Mouse (Mus musculus): ENCODE measurements around the gene Lmo4. TPM values are rescaled to one million over a fixed set of nuclear protein-coding genes. Genes with fewer than 3 reads are reported as not detected.

The Lmo4 gene
- polyA plus RNA-seq, 1 experiment: 75.0 TPM

DNA sequence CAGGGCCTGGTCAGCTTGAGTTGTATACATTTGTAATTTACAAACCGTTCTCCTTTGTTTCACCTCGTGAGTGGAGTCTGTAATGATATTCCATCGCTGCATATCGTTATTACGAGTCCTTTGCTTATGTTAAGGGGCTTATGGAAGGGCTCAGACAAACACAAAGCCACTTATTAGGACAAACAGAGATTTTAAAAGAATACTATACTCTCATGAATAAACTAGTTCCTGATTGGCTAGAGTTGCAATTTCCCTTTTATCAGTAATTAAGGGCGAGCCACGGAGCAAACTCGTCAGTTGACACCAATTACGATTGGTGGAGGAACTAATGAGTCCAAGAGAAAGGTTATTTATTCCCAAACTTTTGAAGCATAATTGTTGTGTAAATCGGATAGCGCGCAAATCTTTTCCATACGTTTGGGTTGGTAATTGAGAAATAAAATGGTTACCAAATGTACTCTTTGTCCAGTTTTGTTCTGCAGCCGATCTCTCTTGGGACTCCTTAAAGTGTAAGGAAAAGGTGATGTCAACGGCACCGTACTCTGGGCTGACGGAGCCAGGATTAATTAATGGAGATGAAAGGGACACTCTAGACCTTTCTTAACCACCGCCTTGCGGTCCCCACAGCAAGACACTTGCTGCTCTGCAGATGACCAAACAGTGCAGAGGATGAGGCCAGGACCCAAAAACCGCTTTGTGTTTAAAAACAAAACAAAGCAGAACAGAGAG lies 18.5 kb upstream of the Lmo4 start:
- Histone ChIP-seq H3K4me1 (ENCODE audit: control insufficient read depth, insufficient read depth, insufficient read length, low read length) (no peaks in the 10 kb centered on the region), H3K4me3 (ENCODE audit: insufficient read depth, low read depth, low read length) (no peak overlapping the region), H3K27ac (replicated peaks; ENCODE audit: low read depth, low read length) (no peak overlapping the region)

DNA sequence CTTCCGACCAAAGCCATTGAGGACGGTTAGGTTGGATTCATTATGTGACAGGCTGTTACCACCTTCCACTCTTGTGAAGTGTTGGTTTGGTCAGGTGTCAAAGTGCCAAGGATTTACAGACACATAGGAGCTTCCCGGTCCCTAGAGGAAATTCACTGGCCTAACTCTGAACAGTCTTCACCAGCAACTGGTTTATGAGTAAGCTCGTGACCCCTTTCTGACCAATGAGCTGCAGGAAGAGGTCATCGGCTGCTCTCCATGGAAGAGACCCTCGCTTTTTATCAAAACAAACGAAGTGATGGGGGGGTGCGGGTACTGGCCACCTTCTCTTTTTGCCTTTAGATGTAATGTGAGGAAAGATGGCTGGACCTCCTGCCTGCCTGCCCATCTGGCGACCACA lies 17.4 kb upstream of the Lmo4 start:
- H3K4me3 ChIP-seq (ENCODE audit: insufficient read depth, low read depth, low read length): no peak overlapping the region
- H3K4me1 ChIP-seq (ENCODE audit: control insufficient read depth, insufficient read depth, insufficient read length, low read length): no peaks in the 10 kb centered on the region
- H3K27ac ChIP-seq (replicated peaks; ENCODE audit: low read depth, low read length): no peak overlapping the region

DNA sequence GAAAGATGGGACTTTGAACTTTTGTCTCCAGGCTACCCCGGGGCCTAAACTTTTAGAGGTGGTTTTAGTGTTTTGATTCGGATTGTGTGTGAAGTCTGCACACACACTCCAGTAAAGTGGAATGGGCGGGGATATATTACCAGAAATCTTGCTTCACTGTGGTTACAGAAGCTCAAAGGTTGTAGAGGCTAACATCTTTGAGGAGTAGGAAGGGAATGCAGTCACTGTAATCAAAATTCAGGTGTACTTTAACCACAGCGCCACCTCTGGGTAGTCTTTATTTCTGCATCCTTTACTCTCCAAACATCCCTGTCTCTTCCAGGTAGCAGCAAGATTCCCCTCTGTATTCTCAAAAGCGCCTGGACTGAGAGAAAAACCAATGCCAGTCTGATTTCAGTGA lies 2.5 kb upstream of the Lmo4 start:
- no peak overlapping the region for H3K27ac ChIP-seq (replicated peaks; ENCODE audit: low read depth, low read length)
- no peaks in the 10 kb centered on the region for H3K4me1 ChIP-seq (ENCODE audit: control insufficient read depth, insufficient read depth, insufficient read length, low read length)
- no peak overlapping the region for H3K4me3 ChIP-seq (ENCODE audit: insufficient read depth, low read depth, low read length)

DNA sequence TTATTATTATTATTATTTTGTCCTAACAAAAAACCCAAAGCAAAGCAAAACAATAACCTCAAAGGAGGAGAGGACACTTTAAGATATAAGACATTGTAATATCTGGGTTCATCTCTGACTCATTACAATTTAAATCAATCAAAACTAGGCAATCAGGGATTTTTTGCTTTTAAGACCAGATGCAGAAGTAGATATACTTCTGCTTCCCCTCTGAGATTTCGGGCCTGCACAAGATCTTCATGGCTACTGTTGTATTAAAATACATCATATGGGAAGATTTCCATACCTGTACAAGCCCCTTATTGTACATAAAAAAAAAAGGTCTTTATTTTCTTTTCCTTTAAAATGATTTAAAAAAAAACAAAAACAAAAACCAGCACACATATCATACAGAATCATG lies 1.9 kb upstream of the Lmo4 start:
- H3K27ac ChIP-seq (replicated peaks; ENCODE audit: low read depth, low read length): no peak overlapping the region
- no peak overlapping the region for H3K4me3 ChIP-seq (ENCODE audit: insufficient read depth, low read depth, low read length)
- no peaks in the 10 kb centered on the region for H3K4me1 ChIP-seq (ENCODE audit: control insufficient read depth, insufficient read depth, insufficient read length, low read length)

DNA sequence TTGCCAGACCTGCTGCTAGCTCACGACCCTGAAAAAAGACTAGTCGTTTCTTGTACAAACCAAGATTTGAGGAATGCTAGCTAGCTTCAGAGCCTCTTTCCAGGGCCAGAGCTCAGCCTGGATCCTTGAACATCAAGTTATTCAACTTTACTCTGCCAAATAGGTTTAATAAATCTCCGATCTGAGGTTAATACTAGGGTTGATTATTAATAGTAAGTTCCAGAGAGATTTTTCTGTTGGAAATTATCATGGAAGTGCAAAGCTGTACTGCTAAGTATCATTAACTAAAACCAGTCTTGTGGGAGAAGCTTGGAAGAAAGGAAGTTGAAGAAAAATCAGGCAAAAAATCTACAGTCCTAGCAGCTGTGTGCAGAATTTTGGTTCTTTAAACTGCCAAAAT lies 1.2 kb upstream of the Lmo4 start:
- Histone ChIP-seq H3K4me3 (ENCODE audit: insufficient read depth, low read depth, low read length) (peak overlapping the region; percentile 88), H3K4me1 (ENCODE audit: control insufficient read depth, insufficient read depth, insufficient read length, low read length) (no peaks in the 10 kb centered on the region), H3K27ac (replicated peaks; ENCODE audit: low read depth, low read length) (peak overlapping the region; percentile 70; the same call in 1 of the 2 replicates)

DNA sequence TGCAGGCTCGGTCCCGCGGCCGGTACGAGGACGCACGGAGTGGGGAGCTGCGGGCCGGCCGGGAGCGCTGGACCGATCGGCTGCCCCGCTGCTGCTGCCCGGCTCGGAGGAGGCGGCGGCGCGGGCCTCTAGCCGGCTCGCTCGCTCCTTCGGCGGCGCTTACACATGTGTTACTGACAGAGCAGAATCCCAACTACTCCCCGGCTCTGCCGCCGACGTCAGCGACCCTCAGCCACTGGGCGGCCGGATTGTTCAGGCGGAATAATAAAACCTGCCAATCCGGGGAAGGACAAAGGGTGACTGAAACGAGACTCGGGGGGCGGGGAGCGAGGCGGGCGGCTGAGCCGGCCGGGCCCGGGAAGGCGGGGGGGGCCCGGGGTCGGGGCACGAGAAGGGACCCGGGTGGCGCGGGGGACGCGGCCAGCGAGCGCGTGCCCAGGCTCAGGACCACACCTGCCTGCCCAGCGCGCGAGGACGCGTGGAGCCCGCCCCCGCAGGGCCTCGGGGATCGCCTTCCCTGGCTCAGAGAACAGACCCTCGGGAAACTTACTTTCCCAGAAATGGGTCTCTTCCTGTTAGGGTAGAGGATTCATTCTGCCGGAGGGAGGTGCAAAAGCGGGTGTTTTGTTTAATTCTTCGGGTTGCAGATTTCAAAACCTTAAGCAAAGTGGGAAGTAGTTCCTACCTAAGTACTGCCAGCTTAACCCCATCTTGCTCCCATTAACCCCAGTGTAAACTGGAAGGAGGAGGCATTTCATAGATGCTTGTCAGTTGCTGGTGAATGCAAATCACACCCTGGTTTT lies 532 bp upstream of the Lmo4 start:
- Histone ChIP-seq H3K27ac (replicated peaks; ENCODE audit: low read depth, low read length) (peak overlapping the region; percentile 70), H3K4me1 (ENCODE audit: control insufficient read depth, insufficient read depth, insufficient read length, low read length) (no peaks in the 10 kb centered on the region), H3K4me3 (ENCODE audit: insufficient read depth, low read depth, low read length) (peak overlapping the region; percentile 88)

DNA sequence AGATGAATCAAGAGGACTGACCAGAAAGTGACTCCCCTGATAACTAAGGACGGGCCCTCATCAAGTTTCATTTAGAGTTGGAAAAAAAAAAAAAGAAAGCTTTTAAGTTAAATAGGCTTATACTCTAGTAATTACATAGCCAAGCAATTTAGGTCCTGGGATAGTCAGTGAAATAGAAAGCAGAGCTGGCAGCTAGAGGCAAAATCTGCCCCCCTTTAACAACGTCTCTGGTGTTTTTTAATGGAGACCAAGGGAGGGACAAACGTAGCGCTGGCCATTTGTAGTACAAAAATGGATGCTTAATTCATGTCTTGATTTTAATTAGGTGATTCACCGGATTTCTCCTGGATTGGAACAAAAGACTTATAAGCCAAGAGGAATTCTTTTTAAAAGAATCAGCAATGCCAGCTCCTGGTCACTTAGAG lies 1.0 kb downstream of the Lmo4 start:
- peak overlapping the region; percentile 65 for H3K4me3 ChIP-seq (ENCODE audit: insufficient read depth, low read depth, low read length)
- H3K27ac ChIP-seq (replicated peaks; ENCODE audit: low read depth, low read length): peak overlapping the region; percentile 31

DNA sequence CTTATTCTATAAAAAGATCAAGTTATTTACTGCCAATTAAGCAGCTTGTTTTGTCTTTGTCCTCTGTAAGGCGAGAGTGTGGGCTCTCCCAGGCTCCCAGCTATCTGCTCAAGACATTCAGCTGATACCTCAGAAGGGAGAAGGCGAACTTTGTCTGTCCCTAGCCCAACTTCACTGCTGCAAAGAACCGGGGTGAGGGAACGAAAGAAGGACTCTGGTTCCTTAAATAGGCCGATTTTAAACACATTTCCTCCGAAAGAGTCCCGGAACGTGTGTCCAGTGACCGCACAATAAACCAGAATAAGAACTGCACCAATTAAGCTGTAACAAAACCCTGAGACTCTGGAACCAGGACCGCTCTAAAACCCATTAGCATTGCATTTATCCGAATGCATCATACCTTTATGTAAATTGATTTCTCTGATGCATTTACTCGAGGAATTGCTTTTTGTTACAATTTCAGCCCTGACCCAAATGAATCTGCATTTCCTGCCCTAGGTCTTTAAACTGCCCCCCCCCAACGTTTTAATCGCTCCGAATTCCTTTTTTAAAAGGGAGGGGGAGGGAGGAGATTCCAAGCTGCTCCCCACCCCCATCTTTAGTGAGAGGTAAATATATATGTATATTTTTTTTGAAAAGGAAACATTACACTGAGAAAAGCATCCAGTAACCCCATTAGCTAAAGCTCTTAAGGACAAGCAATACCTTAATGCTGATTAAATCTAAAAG lies 1.6 kb downstream of the Lmo4 start:
- 0 out of 2 replicates have a peak, but pooled peaks cover 4% of the 10 kb centered on the region for H3K4me1 ChIP-seq (ENCODE audit: control insufficient read depth, insufficient read depth, insufficient read length, low read length)
- H3K27ac ChIP-seq (replicated peaks; ENCODE audit: low read depth, low read length): 0 out of 2 replicates have a peak overlapping the region, but pooled peaks have one; percentile 23
- H3K4me3 ChIP-seq (ENCODE audit: insufficient read depth, low read depth, low read length): peak overlapping the region; percentile 58

More for the DNA sequence above, 1.0 kb downstream of the Lmo4 start:
- H3K4me1 ChIP-seq (ENCODE audit: control insufficient read depth, insufficient read depth, insufficient read length, low read length): 0 out of 2 replicates have a peak, but pooled peaks cover 4% of the 10 kb centered on the region

DNA sequence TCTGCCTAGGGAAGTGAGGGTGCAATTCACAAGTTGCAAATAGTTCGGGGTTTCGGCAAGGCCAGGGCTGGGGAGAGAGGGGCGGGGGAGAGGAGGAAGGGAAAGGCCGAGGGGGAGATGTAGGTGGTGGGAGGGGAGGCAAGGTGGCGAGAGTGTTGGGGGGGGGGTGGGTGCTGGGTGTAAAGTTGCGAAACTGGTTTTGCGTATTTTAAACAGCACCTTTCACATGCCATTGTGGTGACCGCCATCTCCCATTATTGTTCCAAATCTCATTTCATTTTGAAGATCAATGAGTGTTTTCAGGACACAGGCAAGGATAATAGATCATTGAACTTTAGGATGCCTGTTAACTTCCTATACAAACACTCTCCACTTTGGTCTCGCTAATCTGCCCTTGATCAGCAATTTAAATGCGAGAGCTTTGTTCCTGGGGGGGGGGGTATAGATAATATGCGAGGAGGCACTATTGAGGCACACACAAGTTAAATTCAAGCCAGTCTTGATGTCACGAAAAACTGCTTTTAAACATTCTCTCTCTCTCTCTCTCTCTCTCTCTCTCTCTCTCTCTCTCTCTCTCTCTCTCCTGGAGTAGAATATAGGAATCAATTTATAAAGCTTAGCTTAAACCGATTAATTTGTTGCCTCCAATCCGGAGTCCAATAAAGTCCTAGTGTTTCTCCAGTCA lies 2.3 kb downstream of the Lmo4 start:
- no peak overlapping the region for H3K27ac ChIP-seq (replicated peaks; ENCODE audit: low read depth, low read length)
- H3K4me1 ChIP-seq (ENCODE audit: control insufficient read depth, insufficient read depth, insufficient read length, low read length): 0 out of 2 replicates have a peak, but pooled peaks cover 4% of the 10 kb centered on the region
- H3K4me3 ChIP-seq (ENCODE audit: insufficient read depth, low read depth, low read length): peak overlapping the region; percentile 58

DNA sequence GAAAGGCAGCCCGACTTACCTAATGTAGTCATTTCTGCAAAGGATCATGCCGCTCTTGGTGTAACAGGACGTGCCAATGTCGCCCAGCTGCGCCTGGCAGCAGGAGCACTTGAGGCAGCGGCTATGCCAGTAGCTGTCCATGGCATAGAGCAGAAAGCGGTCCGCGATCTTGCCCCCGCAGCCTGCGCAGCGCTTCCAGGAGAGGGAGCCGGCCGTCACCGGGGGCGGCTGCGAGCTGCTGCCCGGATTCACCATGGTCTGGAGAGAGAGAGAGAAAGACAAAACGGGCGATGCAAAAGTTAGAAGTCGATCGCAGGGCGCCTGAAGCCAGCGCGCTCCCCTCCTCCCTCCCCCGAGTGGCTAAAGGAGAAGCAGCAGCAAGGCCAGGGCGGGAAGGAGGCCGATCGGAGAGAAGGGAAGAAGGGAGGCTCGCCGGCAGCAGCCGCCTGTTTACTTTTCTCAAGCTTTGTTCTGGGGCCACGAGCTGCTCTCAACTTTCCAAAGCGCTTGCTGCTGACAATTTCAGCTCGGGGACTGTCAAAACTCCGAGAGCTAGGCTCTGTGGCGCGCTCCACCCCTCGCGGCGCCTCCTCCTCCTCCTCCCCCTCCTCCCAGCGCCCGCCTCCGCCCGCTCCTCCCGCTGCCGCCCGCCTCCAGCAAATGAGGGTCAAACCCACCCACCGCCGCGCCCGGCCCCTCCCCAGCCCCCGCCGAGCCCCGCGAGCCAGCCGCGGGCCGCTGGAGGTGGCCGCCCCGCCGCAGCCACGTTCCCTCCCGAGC lies 3.0 kb downstream of the Lmo4 start:
- Histone ChIP-seq H3K4me3 (ENCODE audit: insufficient read depth, low read depth, low read length) (peak overlapping the region; percentile 84), H3K27ac (replicated peaks; ENCODE audit: low read depth, low read length) (peak overlapping the region; percentile 73; the same call in 1 of the 2 replicates), H3K4me1 (ENCODE audit: control insufficient read depth, insufficient read depth, insufficient read length, low read length) (0 out of 2 replicates have a peak, but pooled peaks cover 4% of the 10 kb centered on the region)

DNA sequence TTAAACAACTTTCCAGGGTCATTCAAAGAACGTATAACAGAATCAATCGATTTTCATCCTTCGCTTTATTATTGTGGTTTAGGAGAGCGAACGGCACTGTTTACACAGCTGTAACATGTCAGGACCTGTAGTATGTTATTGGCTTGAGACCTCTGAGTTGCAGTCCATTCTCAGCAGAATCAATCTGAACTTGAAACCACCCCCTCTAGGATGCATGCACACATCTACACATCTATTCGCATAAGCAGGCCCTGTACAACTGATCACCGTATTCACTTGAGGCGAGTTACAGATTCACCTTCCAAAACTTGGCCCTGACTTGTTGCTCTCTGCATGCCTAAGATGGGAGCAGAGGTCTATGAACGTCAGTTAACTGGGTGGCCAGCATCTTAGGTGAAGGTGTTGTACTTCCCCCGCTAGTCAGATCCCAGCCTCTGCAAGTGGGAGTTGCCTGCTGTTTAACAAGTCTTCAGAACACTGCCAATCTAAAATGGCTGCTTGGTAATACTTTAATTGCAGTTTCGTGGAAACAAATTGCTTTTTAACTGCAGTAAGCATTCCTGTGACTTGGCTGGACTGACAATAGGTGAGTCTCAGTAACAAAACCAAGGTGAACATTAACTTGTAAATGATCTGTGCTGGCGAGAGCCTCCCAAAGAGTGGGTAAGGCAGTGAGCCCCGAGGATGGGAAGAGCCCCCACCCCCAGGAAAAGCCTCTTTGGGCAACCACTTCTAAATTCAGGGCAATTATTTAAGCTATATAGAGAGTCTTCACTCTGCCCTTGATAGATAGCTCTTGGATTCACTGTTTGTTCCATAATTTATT lies 19.5 kb downstream of the Lmo4 start:
- no peak overlapping the region for H3K4me3 ChIP-seq (ENCODE audit: insufficient read depth, low read depth, low read length)
- H3K4me1 ChIP-seq (ENCODE audit: control insufficient read depth, insufficient read depth, insufficient read length, low read length): no peaks in the 10 kb centered on the region
- no peak overlapping the region for H3K27ac ChIP-seq (replicated peaks; ENCODE audit: low read depth, low read length)

DNA sequence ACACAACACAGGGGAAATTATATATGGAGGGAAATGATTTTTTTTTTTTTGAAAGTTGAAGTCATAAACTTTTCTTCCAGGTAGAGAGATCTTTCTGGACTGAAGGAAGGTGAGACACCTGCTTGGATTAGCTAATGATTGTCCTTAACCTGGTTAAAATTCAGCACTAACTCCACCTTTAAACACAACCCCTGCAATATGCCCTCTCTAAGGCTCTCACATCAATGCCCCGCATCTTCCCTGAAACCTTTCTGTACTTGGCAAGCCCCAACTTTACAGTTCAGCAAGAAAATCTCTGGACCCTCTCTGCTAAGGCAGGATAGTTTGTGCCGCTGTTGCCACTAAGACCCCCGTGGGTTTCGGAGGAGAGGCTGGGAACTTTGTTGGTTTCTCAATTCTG lies 20.1 kb downstream of the Lmo4 start:
- H3K4me1 ChIP-seq (ENCODE audit: control insufficient read depth, insufficient read depth, insufficient read length, low read length): no peaks in the 10 kb centered on the region
- H3K4me3 ChIP-seq (ENCODE audit: insufficient read depth, low read depth, low read length): no peak overlapping the region
- no peak overlapping the region for H3K27ac ChIP-seq (replicated peaks; ENCODE audit: low read depth, low read length)

DNA sequence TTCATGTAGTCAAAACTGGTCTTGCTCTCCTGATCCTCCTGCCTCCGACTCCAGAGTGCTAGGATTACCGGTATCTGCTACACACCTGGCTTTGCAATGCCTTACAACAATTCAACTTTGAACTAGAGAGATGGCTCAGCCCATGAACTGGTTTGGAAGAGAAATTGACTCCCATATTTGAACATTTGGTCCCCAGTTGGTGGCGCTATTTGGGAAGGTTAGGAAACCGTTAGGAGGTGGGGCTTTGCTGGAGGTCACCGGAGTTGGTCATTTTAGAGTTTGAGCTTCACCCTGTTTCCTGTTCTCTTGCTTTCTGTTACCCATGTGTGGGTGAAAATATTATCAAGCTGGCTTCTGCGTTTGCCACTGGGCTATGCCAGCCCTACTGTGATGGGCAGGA lies 22.8 kb downstream of the Lmo4 start:
- no peak overlapping the region for H3K27ac ChIP-seq (replicated peaks; ENCODE audit: low read depth, low read length)
- H3K4me1 ChIP-seq (ENCODE audit: control insufficient read depth, insufficient read depth, insufficient read length, low read length): no peaks in the 10 kb centered on the region
- no peak overlapping the region for H3K4me3 ChIP-seq (ENCODE audit: insufficient read depth, low read depth, low read length)

Measured in brown adipose tissue, adult 24 weeks (tissue).